Mouse (Mus musculus): ENCODE measurements around the gene Lmntd1. TPM values are rescaled to one million over a fixed set of nuclear protein-coding genes. Genes with fewer than 3 reads are reported as not detected.
A peak's percentile ranks its signal among the peaks of the same experiment; 100 is the strongest.

The Lmntd1 gene
- polyA plus RNA-seq, 1 experiment from 2014 or later: 0.19 TPM

GRCm38 (mm10) chr6:145346789-145347557 lies 267.1 kb downstream of the Lmntd1 start:
- no peaks in the 10 kb centered on the region for H3K27me3 ChIP-seq (ENCODE audit: control insufficient read depth, insufficient read depth, low read length)
- H3K36me3 ChIP-seq (ENCODE audit: control insufficient read depth, insufficient read depth, low read length): no peaks in the 10 kb centered on the region
- H3K4me2 ChIP-seq (replicated peaks; ENCODE audit: low read depth, low read length): no peak overlapping the region
- H3K9me3 ChIP-seq (ENCODE audit: control insufficient read depth, low read depth, low read length): no peaks in the 10 kb centered on the region
- H3K27ac ChIP-seq (ENCODE audit: low read length): no peak overlapping the region
- no peaks in the 10 kb centered on the region for H3K4me1 ChIP-seq (ENCODE audit: control insufficient read depth, insufficient read depth, low read length)
- ATAC-seq (ENCODE audit: insufficient number of reproducible peaks, insufficient read depth, low FRiP score, low read depth): no peak; the same call in 1 of the 2 replicates
- no peak overlapping the region for H3K9ac ChIP-seq (replicated peaks; ENCODE audit: low read depth, low read length)
- WGBS: 71% methylated on average over 11 of the region's 11 CpGs
- H3K4me3 ChIP-seq (ENCODE audit: low read depth, low read length): no peak overlapping the region

DNA sequence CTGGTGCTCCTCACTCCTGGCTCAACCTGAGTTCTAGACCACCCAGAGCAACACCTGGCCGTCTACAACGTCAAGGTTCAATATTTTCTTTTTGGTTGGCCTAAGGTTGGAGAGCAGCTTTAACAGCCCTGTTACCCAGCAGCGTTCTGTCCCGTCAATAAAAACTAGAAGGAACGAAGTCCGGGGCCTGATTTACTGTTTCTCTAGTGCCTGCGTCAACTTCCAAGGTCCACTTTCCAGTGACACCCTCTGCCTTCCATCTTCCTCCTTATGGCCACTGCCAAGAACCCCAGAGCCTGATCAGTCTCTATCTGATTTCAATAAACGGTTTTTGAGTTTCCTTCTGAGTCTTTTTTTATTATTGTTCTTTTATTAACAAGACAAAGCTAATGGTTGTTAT lies 267.8 kb downstream of the Lmntd1 start:
- 82% methylated on average over 8 of the region's 8 CpGs for WGBS

DNA sequence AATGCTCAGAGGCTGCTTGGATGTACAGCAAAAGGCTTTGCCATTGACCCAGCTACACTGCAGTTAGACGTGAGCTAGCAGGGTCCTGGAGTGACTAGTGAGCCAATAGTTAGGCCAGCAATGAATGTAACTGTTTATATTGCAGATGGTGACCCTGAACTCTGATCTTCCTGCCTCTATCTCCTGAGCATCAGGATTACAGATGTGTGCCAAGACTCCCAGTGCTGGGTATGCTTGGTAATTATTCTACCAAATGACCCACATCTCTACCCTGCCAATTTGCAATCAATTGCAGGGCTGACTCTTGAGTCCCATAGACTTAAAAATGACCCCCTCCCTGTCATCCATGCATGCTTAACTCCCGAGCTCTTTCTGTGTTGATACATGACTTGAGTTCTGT lies 269.4 kb downstream of the Lmntd1 start:
- H3K9me3 ChIP-seq (ENCODE audit: control insufficient read depth, low read depth, low read length): no peaks in the 10 kb centered on the region
- 59% methylated on average over 2 of the region's 2 CpGs for WGBS
- H3K4me2 ChIP-seq (replicated peaks; ENCODE audit: low read depth, low read length): no peak overlapping the region
- H3K4me3 ChIP-seq (ENCODE audit: low read depth, low read length): no peak overlapping the region
- no peak for ATAC-seq (ENCODE audit: insufficient number of reproducible peaks, insufficient read depth, low FRiP score, low read depth)
- no peak overlapping the region for H3K9ac ChIP-seq (replicated peaks; ENCODE audit: low read depth, low read length)
- H3K36me3 ChIP-seq (ENCODE audit: control insufficient read depth, insufficient read depth, low read length): no peaks in the 10 kb centered on the region
- H3K4me1 ChIP-seq (ENCODE audit: control insufficient read depth, insufficient read depth, low read length): no peaks in the 10 kb centered on the region
- no peak overlapping the region for H3K27ac ChIP-seq (ENCODE audit: low read length)
- no peaks in the 10 kb centered on the region for H3K27me3 ChIP-seq (ENCODE audit: control insufficient read depth, insufficient read depth, low read length)

More for the DNA sequence above, 267.8 kb downstream of the Lmntd1 start:
- Histone ChIP-seq H3K9ac (replicated peaks; ENCODE audit: low read depth, low read length) (no peak overlapping the region), H3K4me3 (ENCODE audit: low read depth, low read length) (no peak overlapping the region), H3K27me3 (ENCODE audit: control insufficient read depth, insufficient read depth, low read length) (no peaks in the 10 kb centered on the region), H3K9me3 (ENCODE audit: control insufficient read depth, low read depth, low read length) (no peaks in the 10 kb centered on the region), H3K4me2 (replicated peaks; ENCODE audit: low read depth, low read length) (no peak overlapping the region), H3K27ac (ENCODE audit: low read length) (no peak overlapping the region), H3K4me1 (ENCODE audit: control insufficient read depth, insufficient read depth, low read length) (no peaks in the 10 kb centered on the region), H3K36me3 (ENCODE audit: control insufficient read depth, insufficient read depth, low read length) (no peaks in the 10 kb centered on the region)
- ATAC-seq (ENCODE audit: insufficient number of reproducible peaks, insufficient read depth, low FRiP score, low read depth): no peak

DNA sequence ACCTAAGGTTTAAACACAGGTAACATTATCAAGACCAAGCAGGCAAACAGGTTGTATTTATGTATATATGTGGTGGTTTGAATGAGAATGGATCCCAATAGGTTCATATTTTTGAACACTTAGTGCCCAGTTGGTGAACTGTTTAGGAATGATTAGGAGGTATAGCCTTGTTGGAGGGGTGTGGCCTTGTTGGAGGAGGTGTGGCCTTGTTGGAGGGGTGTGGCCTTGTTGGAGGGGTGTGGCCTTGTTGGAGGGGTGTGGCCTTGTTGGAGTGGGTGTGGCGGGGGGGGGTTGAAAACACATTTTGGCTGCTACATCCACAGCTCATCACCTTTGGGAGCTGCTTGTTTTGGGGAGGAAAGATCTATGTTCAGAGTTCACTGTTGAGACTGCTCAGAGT lies 270.7 kb downstream of the Lmntd1 start:
- Histone ChIP-seq H3K4me1 (ENCODE audit: control insufficient read depth, insufficient read depth, low read length) (no peaks in the 10 kb centered on the region), H3K27me3 (ENCODE audit: control insufficient read depth, insufficient read depth, low read length) (no peaks in the 10 kb centered on the region), H3K36me3 (ENCODE audit: control insufficient read depth, insufficient read depth, low read length) (no peaks in the 10 kb centered on the region), H3K4me3 (ENCODE audit: low read depth, low read length) (no peak overlapping the region), H3K27ac (ENCODE audit: low read length) (no peak overlapping the region), H3K9me3 (ENCODE audit: control insufficient read depth, low read depth, low read length) (no peaks in the 10 kb centered on the region), H3K4me2 (replicated peaks; ENCODE audit: low read depth, low read length) (no peak overlapping the region), H3K9ac (replicated peaks; ENCODE audit: low read depth, low read length) (no peak overlapping the region)
- no peak for ATAC-seq (ENCODE audit: insufficient number of reproducible peaks, insufficient read depth, low FRiP score, low read depth)
- WGBS: 73% methylated on average over 1 of the region's 1 CpGs

DNA sequence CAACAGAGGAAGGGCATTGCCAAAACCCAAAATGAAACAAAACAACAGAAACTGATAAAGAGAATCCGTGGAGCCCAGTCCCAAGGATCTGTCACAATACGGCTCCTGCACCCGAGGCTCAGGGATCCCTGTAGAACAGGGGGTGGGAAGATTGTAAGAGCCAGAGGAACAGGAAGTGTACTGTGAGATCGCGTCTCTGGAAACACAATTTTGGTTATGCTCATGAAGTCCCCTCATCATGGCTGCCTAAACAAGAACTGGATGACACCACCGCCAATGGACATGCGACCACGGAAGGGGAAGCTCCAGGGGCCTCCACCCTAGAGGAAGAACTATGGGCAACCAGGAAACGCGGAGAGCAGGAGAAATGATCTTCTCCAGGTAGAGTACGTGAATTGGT lies 271.3 kb downstream of the Lmntd1 start:
- Histone ChIP-seq H3K27ac (ENCODE audit: low read length) (no peak overlapping the region), H3K9me3 (ENCODE audit: control insufficient read depth, low read depth, low read length) (no peaks in the 10 kb centered on the region), H3K9ac (replicated peaks; ENCODE audit: low read depth, low read length) (no peak overlapping the region), H3K36me3 (ENCODE audit: control insufficient read depth, insufficient read depth, low read length) (no peaks in the 10 kb centered on the region), H3K27me3 (ENCODE audit: control insufficient read depth, insufficient read depth, low read length) (no peaks in the 10 kb centered on the region), H3K4me2 (replicated peaks; ENCODE audit: low read depth, low read length) (no peak overlapping the region), H3K4me1 (ENCODE audit: control insufficient read depth, insufficient read depth, low read length) (no peaks in the 10 kb centered on the region), H3K4me3 (ENCODE audit: low read depth, low read length) (no peak overlapping the region)
- WGBS: 85% methylated on average over 11 of the region's 11 CpGs
- ATAC-seq (ENCODE audit: insufficient number of reproducible peaks, insufficient read depth, low FRiP score, low read depth): no peak

- H3K4me2 ChIP-seq (replicated peaks; ENCODE audit: low read depth, low read length): peak overlapping the region; percentile 58
- no peaks in the 10 kb centered on the region for H3K9me3 ChIP-seq (ENCODE audit: control insufficient read depth, low read depth, low read length)
- H3K27ac ChIP-seq (ENCODE audit: low read length): peak overlapping the region; percentile 85
- H3K27me3 ChIP-seq (ENCODE audit: control insufficient read depth, insufficient read depth, low read length): no peaks in the 10 kb centered on the region
- peak; percentile 21 for ATAC-seq (ENCODE audit: insufficient number of reproducible peaks, insufficient read depth, low FRiP score, low read depth)
- H3K36me3 ChIP-seq (ENCODE audit: control insufficient read depth, insufficient read depth, low read length): no peaks in the 10 kb centered on the region
- 0 out of 2 replicates have a peak overlapping the region, but pooled peaks have one; percentile 36 for H3K9ac ChIP-seq (replicated peaks; ENCODE audit: low read depth, low read length)
- WGBS: under 1% methylated on average over 33 of the region's 33 CpGs
- peak overlapping the region; percentile 32 for H3K4me3 ChIP-seq (ENCODE audit: low read depth, low read length)
- no peaks in the 10 kb centered on the region for H3K4me1 ChIP-seq (ENCODE audit: control insufficient read depth, insufficient read depth, low read length)
Observed at GRCm38 (mm10) chr6:145341301-145342193, 272.6 kb downstream of the Lmntd1 start.

GRCm38 (mm10) chr6:145340657-145341146 lies 273.4 kb downstream of the Lmntd1 start:
- Histone ChIP-seq H3K4me1 (ENCODE audit: control insufficient read depth, insufficient read depth, low read length) (no peaks in the 10 kb centered on the region), H3K9ac (replicated peaks; ENCODE audit: low read depth, low read length) (peak overlapping the region; percentile 42; the same call in 1 of the 2 replicates)
- WGBS: under 1% methylated on average over 35 of the region's 37 CpGs

GRCm38 (mm10) chr6:145339956-145340656 lies 274.0 kb downstream of the Lmntd1 start:
- H3K4me3 ChIP-seq (ENCODE audit: low read depth, low read length): peak overlapping the region; percentile 32
- WGBS: under 1% methylated on average over 21 of the region's 21 CpGs
- ATAC-seq (ENCODE audit: insufficient number of reproducible peaks, insufficient read depth, low FRiP score, low read depth): peak; percentile 10; the same call in 1 of the 2 replicates

More at GRCm38 (mm10) chr6:145340657-145341146, 273.4 kb downstream of the Lmntd1 start:
- H3K9me3 ChIP-seq (ENCODE audit: control insufficient read depth, low read depth, low read length): no peaks in the 10 kb centered on the region
- peak; percentile 96 for ATAC-seq (ENCODE audit: insufficient number of reproducible peaks, insufficient read depth, low FRiP score, low read depth)
- peak overlapping the region; percentile 58 for H3K4me2 ChIP-seq (replicated peaks; ENCODE audit: low read depth, low read length)
- H3K4me3 ChIP-seq (ENCODE audit: low read depth, low read length): peak overlapping the region; percentile 32
- H3K36me3 ChIP-seq (ENCODE audit: control insufficient read depth, insufficient read depth, low read length): no peaks in the 10 kb centered on the region
- H3K27me3 ChIP-seq (ENCODE audit: control insufficient read depth, insufficient read depth, low read length): no peaks in the 10 kb centered on the region
- peak overlapping the region; percentile 85 for H3K27ac ChIP-seq (ENCODE audit: low read length)

More at GRCm38 (mm10) chr6:145339956-145340656, 274.0 kb downstream of the Lmntd1 start:
- H3K9me3 ChIP-seq (ENCODE audit: control insufficient read depth, low read depth, low read length): no peaks in the 10 kb centered on the region
- H3K4me1 ChIP-seq (ENCODE audit: control insufficient read depth, insufficient read depth, low read length): no peaks in the 10 kb centered on the region
- H3K4me2 ChIP-seq (replicated peaks; ENCODE audit: low read depth, low read length): peak overlapping the region; percentile 58
- H3K9ac ChIP-seq (replicated peaks; ENCODE audit: low read depth, low read length): peak overlapping the region; percentile 42; the same call in 1 of the 2 replicates
- H3K27me3 ChIP-seq (ENCODE audit: control insufficient read depth, insufficient read depth, low read length): no peaks in the 10 kb centered on the region
- peak overlapping the region; percentile 82 for H3K27ac ChIP-seq (ENCODE audit: low read length)
- no peaks in the 10 kb centered on the region for H3K36me3 ChIP-seq (ENCODE audit: control insufficient read depth, insufficient read depth, low read length)
